Mouse (Mus musculus) layer of hippocampus, adult 2 months (tissue): ENCODE data around the gene Chd1l. TPM values are rescaled to one million over a fixed set of nuclear protein-coding genes. Genes with fewer than 3 reads are reported as not detected.

Experiments
- DNase-seq, 2 experiments: peaks; one replicate each; pipeline ENCODE4 v3.0.0; 2022; ENCODE audit warnings: low spot score in 2 of 2
- H3K27ac ChIP-seq: fragments of 200-600 bp; 2 replicates; pipeline ENCODE4 v1.8.1; 2022
- H3K4me3 ChIP-seq: fragments of 200-600 bp; 2 replicates; pipeline ENCODE4 v1.8.1; 2022; ENCODE audit warnings: mild to moderate bottlenecking
- CTCF ChIP-seq: fragments of 200-600 bp; conservative IDR thresholded peaks from 2 replicates; pipeline ENCODE4 v1.8.1; 2022; ENCODE audit warnings: antibody characterized with exemption, mild to moderate bottlenecking, moderate library complexity
- total RNA-seq, 2 experiments: library from RNA; stranded (reverse); gene quantifications; 2 replicates each; pipeline ENCODE4 v1.2.3; 2021

The Chd1l gene
- total RNA-seq, 2 experiments from 2014 or later: 10.7 to 12.1 TPM

DNA sequence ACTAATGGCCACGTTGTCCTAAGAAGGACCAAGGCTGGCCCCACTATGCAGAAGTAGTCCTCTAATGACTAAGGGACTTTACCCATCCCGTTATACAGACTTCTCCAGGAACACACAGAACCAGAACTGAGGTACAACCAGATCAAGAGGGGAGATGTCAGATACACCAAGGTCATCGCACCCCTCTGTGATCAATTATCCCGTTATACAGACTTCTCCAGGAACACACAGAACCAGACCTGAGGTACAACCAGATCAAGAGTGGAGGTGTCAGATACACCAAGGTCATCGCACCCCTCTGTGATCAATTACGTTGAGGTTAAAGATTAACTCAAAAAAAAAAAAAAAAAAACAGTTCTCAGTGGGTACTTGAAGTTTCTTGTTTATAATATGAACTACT is 1.0 kb upstream of the Chd1l start:
- no peak overlapping the region for H3K4me3 ChIP-seq
- no peak for TF ChIP-seq CTCF
- no peak for DNase-seq
- H3K27ac ChIP-seq: no peak overlapping the region

DNA sequence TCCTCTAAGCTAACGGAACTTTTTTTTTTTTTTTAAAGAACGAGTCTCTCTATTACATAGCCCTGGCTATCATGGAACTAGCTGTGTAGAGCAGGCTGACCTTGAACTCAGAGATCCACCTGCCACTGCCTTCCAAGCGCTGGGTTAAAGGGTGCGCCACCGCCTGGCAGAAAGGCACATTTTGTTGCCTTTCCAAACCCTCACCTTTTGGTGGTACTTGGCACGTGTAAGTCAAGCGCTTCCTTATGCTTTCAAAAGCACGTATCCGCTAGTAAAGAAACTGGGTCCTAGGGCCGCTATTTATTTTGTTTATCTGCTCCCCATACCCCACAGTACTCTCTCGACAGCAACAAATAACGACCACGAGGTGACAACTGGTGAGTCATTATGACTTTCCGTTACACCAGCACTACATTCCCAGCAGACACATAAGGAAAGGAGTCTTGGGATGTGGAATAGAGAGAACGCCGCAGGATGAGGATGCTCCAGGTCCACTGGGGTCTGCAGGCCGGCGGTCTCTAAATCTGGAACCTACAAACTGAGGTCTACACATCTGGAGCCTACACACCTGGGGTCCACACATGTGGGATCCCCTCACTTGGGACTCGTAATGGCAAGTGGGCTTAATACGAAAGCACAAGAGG is 680 bp downstream of the Chd1l start:
- peak overlapping the region; percentile 100 for H3K27ac ChIP-seq
- DNase-seq: peak in 1 of 2 experiments; percentile 22
- peak overlapping the region; percentile 91 for H3K4me3 ChIP-seq
- TF ChIP-seq CTCF: peak; percentile 60

DNA sequence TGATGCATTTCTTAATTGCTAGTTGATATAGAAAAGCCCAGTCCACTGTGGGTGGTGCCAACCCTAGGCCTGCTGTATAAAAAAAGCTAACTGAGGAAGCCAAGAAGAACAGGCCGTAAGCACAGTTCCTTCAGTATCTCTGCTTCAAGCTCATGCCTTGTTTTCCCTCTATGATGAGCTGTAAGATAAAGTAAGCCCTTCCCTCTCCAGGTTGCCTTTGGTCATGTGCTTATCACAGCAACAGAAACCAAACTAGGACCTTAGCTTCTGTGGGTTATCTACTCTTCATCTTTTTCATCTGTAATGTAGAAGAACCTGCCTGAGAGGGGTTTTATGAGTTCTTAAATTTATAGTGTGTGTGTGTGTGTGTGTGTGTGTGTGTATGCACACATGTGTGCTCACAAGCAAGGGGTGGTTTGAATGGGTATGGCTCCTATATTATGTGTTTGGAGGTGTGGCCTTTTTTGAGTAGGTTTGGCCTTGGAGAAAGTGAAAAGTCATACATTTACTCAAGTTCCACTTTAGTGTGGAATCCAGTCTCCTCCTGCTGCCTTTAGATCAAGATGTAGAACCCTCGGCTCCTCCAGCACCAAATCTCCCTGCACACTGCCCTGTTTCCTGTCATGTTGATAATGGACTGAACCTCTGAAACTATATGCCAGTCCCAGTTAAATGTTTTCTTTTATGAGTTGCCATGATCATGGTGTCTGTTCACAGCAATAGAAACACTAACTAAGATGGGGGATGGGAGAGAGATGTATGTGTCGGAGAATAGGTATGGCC is 9.8 kb downstream of the Chd1l start:
- no peak overlapping the region for H3K4me3 ChIP-seq
- no peak for TF ChIP-seq CTCF
- DNase-seq: no peak
- no peak overlapping the region for H3K27ac ChIP-seq

DNA sequence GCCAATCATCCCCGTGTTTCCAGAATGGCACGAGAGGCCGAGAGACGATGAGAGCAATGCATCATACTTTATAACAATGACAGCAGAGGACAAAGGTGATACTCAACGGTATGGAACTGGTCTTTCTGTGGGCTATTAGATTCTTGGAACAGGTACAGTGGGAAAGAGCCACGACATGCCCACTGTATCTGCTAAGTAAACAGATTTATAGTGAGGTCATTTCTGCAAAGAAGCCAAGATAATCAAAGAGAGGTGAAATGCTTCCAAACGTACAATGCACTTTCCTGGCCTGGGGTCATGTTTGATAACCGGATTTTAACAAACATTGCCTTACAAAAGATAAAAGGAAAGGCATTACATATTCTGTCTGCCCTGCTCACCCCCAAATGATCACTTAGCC is 13.2 kb downstream of the Chd1l start:
- TF ChIP-seq CTCF: no peak
- H3K27ac ChIP-seq: no peak overlapping the region
- no peak overlapping the region for H3K4me3 ChIP-seq
- DNase-seq: no peak

DNA sequence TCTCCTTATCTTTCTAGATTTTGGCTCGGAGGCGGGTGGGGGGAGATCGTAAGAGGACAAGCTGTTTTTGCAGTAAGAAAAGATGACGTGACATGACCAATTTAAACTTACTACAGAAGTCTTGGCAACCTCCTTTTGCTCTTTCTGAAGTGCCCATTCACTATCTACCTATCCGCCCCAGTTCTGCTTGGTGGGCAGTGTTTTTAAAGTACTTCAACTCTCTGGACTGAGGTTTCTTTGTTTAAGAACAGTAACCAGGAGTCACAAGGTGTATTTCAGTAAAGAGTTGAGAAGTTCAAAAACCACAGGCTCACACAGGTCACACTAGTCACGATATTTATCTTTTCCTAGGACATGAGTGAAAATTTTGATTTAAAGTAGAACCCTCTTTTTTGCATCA is 14.9 kb downstream of the Chd1l start:
- Histone ChIP-seq H3K4me3 (no peak overlapping the region), H3K27ac (no peak overlapping the region)
- no peak for TF ChIP-seq CTCF
- DNase-seq: no peak

DNA sequence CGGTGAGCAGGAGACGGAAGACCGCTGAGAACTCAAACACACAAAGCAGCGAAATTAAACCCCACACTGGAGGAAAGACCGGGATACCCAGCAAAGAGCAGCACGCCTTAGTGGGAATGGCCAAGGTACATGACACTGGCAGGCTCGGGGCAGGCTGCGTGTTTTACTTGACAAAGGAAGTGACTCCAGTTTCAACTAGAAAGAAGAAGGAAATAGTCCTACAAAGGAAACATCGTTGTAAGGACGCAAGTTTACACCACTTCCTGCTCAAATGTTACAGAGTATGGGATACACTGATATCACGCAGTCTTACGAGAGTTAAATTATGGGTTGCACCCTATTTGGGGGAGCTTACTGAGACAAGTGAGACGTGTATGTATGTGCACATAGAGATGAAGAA is 15.9 kb downstream of the Chd1l start:
- H3K4me3 ChIP-seq: no peak overlapping the region
- no peak for DNase-seq
- TF ChIP-seq CTCF: no peak

DNA sequence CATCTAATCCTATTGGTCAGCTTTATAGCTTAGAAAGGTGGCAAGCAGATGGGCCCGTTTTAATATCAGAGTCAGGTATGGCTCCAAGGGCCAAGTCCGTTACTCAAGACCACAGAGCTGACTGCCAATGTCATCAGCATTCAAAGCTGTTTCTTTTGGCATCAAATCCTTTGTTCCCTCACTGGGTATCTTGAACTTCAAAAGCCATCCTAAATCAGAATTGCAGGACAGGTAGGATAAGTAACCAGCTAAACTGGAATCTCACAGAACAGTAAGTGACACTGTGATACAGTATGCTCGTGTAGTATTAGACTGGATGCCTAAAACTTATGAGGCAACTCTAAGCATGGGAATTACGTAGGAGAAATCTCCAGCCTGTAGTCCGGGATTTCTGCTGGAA is 16.9 kb downstream of the Chd1l start:
- TF ChIP-seq CTCF: no peak
- H3K4me3 ChIP-seq: no peak overlapping the region
- no peak for DNase-seq
- no peak overlapping the region for H3K27ac ChIP-seq

More for the DNA sequence above, 15.9 kb downstream of the Chd1l start:
- no peak overlapping the region for H3K27ac ChIP-seq

DNA sequence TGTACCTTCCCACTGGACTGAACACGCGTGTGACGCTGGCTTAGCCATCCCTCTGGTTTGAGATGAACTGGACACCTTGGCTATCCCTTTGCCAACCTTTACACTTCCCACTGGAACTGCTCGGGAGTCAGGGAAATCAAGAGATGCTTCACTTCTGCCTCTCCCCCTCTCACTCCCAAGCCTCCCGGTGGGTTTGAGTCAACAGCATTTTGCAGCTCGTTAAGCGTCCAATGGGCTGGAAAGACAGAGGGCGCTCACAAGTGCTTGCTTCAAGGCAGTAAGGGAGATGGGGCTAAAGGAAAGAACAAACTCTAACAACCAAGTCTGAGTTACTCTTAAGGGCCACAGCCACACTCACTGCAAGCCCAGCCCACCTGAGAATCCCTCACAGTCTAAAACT is 19.3 kb downstream of the Chd1l start:
- Histone ChIP-seq H3K4me3 (no peak overlapping the region), H3K27ac (no peak overlapping the region)
- no peak for DNase-seq
- no peak for TF ChIP-seq CTCF

DNA sequence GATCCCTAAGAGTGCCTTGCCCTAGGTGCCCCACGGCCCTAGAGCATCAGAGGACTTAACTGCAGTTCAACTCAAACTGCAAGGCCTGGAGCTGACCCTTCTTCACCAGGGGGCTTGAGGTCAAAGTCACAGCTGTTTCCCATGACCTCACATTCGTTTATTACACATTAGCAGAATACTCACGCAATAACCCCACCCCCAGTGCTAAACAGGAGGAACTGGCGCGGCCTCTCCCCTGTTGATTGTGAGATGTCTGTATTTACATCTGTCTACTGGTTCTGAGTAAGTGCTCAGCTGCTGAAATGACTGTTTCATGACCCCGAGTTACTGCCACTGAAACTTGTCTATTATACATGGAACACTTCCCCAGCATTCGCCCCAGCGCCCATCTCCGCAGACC is 22.3 kb downstream of the Chd1l start:
- Histone ChIP-seq H3K27ac (no peak overlapping the region), H3K4me3 (no peak overlapping the region)
- TF ChIP-seq CTCF: no peak
- no peak for DNase-seq

DNA sequence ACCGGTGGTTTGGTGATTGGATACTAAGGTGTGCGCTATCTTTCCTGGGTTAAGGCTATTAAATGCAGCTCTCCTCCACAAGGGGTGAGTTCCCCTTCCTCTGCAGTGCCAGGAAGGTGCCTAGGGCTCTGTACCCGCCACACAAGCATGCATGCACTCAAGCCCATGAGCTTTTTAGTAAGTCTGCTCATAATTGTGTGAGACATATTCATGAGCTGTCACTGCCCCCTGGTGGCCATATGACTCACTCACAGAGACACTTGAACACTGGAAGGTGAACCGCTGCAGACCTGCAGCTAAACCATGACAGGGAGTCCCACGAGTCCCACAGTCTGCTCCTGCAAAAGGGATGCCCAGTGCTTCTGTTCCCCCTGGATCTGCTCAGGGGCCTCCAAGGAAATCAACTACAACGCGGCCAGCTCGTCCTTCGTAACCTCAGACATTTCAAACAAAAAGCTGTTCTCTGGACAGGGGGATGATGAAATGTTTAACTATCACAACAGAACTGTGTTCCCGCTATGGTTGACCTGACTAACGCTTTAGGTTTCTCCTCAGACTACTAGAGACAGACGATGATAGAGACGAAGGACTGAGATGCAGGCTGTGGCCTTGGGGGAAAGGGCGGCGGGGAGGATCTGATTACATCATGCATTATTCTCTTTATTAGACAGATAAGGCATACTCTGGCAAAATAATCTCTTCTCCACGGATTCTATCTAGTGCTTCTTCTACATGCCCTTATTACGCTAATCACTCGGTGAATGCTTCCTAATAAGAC is 24.4 kb downstream of the Chd1l start:
- peak; percentile 93 for TF ChIP-seq CTCF
- H3K4me3 ChIP-seq: no peak overlapping the region
- DNase-seq: peak; percentile 75 to 89
- no peak overlapping the region for H3K27ac ChIP-seq

DNA sequence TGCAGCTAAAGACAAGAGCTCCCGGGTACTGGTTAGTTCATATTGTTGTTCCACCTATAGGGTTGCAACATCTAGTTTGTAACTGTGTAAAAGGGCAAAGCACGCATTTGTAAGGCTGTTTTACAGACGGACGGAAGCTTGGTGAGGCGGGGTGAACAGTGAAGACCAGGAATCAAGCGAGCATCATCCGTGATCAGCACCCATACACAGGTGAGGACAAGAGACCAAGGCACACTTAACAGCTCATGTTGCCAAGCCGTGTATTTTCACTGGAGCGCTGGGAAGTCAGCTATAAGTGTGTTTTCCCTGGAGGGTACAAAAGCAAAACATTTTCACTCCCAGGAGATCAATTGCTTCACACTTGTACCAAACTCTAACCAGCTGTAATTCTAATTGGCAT is 36.2 kb downstream of the Chd1l start:
- no peak overlapping the region for H3K4me3 ChIP-seq
- DNase-seq: no peak
- H3K27ac ChIP-seq: no peak overlapping the region
- no peak for TF ChIP-seq CTCF

DNA sequence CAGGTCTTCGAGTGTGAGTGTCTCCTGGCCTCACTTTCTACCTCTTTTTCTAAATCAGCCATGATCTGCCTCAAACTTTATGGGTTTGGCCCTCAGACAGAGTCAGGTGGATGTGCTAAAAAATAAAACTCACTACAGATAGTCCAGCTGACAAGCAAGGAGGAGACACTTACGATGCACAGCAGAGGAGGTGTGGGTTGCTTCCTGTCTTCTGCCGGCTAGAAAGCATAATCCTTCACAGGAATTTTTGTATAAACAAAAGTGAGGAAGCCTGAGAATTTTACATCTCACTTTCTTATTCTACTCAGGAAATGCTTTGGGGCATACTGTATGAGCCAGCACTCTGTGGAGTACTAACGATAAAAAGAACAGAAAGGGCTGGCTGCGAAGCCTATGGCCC is 45.4 kb downstream of the Chd1l start:
- no peak overlapping the region for H3K27ac ChIP-seq
- no peak overlapping the region for H3K4me3 ChIP-seq
- no peak for TF ChIP-seq CTCF
- DNase-seq: no peak

DNA sequence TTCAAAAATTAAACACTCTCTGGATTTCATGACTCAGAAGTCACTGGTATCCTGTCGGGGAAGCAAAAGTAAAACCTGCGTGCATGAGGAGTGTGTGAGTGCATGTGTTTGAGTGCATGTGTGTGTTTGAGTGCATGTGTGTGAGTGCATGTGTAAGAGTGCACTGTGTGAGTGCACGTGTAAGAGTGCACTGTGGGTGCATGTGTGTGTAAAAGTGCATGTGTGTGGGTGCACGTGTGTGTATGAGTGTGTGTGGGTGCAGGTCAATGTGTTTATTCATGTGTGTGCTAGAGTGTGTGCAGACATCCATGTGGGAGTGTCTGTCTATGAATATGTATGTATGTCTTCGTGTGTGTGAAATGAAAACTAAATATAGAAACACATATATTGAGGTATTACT is 51.4 kb downstream of the Chd1l start:
- TF ChIP-seq CTCF: no peak
- DNase-seq: no peak
- no peak overlapping the region for H3K4me3 ChIP-seq
- no peak overlapping the region for H3K27ac ChIP-seq

DNA sequence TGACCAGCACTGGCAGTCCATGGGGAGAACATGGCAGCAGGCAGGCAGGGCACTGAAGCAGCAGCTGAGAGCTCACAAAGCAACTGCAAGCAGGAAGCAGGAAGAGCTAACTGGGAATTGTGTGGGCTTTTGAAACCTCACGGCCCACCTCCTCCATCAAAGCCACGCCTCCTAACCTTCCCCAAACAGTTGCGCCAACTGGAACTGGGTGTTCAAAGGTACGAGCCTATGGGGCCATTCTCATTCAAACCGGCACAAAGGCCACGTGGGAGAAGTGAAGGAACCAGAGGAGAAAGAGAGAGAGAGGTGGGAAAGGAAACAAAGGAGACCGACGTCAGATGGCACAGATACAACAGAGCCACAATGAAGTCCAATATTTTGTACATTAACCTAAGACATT is 63.8 kb downstream of the Chd1l start:
- no peak for TF ChIP-seq CTCF
- no peak overlapping the region for H3K4me3 ChIP-seq
- H3K27ac ChIP-seq: no peak overlapping the region
- DNase-seq: no peak
